Mouse (Mus musculus) hindbrain, postnatal 0 days (tissue): ENCODE measurements at regions not wholly inside any gene's neighbourhood (a gene's known extent, or its start where the extent isn't known, plus 50 kb on each side); places are given as distances from the start of the nearest gene placed in this dataset.

ENCODE experiments used
- ATAC-seq: fragments of 200-750 bp; cut with Nextera tagmentation; 2 replicates; pipeline ENCODE4 v1.8.0; 2017; ENCODE audit warnings: mild to moderate bottlenecking, moderate TSS enrichment, moderate library complexity
- DNase-seq: peaks from one replicate; pipeline ENCODE4 v3.0.0-alpha.2; 2015; ENCODE audit warnings: low spot score
- H3K27ac ChIP-seq: fragments of 300-500 bp; sonication (generic); 2 replicates; pipeline ENCODE4 v1.5.1; 2014; ENCODE audit warnings: mild to moderate bottlenecking
- H3K27me3 ChIP-seq: fragments of 300-500 bp; sonication (generic); 2 replicates; pipeline ENCODE4 v1.6.1; 2014; ENCODE audit warnings: low read length, mixed read lengths; ENCODE audit not compliant: insufficient read depth
- H3K36me3 ChIP-seq: fragments of 300-500 bp; sonication (generic); 2 replicates; pipeline ENCODE4 v1.6.1; 2014; ENCODE audit warnings: low read length, mixed read lengths; ENCODE audit not compliant: insufficient read depth
- H3K4me1 ChIP-seq: fragments of 300-500 bp; sonication (generic); 2 replicates; pipeline ENCODE4 v1.6.1; 2014; ENCODE audit warnings: antibody characterized with exemption, low read length, mixed read lengths; ENCODE audit not compliant: insufficient read depth
- H3K4me2 ChIP-seq: fragments of 300-500 bp; sonication (generic); 2 replicates; pipeline ENCODE4 v1.6.1; 2014; ENCODE audit warnings: low read depth, mild to moderate bottlenecking, low read length, moderate library complexity, mixed read lengths
- H3K4me3 ChIP-seq: fragments of 300-500 bp; sonication (generic); 2 replicates; pipeline ENCODE4 v1.5.1; 2014; ENCODE audit warnings: low read length
- H3K9ac ChIP-seq: fragments of 300-500 bp; sonication (generic); replicated peaks from 2 replicates; pipeline ENCODE4 v1.6.1; 2014; ENCODE audit warnings: mild to moderate bottlenecking, low read length, moderate library complexity, mixed read lengths
- H3K9me3 ChIP-seq: fragments of 300-500 bp; sonication (generic); 2 replicates; pipeline ENCODE4 v1.6.1; 2016; ENCODE audit warnings: low read length, mixed read lengths
- CTCF ChIP-seq: IDR thresholded peaks from 2 replicates; pipeline ENCODE4 v1.5.1; 2016; ENCODE audit warnings: antibody characterized with exemption, control low read depth, low read depth
- WGBS: fragments of 180-500 bp; shearing (Covaris S2); extraction: QIAGEN DNeasy Blood & Tissue Kit; methylation state at CpG from one replicate; pipeline ENCODE4 v1.1.7; 2014; 5-methylcytosine and 5-hydroxymethylcytosine counted together

DNA sequence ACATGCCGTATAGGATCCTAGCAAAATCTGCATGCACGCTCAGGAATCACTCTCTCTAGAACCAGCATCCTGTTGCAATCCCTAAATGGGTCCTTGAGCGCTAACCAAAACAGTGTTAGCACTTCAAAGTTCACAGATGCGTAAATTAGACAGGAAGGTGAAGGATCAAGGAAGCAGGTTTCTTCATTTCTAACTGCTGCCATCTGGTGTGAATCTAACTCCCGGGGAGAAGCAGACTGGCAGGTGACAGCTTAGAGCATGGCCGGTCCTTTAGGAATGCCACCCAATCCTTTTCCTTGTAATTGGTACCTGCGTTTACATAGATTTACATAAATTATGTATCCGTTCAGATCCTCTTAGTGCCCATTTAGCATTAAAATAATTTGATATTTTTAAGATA, 206.2 kb downstream of the Mreg start:
- no peak for TF ChIP-seq CTCF
- H3K36me3 ChIP-seq = no peaks in the 10 kb centered on the region
- no peak overlapping the region for H3K9ac ChIP-seq
- WGBS = 42% methylated on average over 8 of the region's 8 CpGs
- H3K4me1 ChIP-seq = no peaks in the 10 kb centered on the region
- H3K27ac ChIP-seq = no peak overlapping the region
- H3K4me3 ChIP-seq = no peak overlapping the region
- ATAC-seq (no peak), DNase-seq (peak; percentile 9)
- no peaks in the 10 kb centered on the region for H3K9me3 ChIP-seq
- no peaks in the 10 kb centered on the region for H3K27me3 ChIP-seq
- no peak overlapping the region for H3K4me2 ChIP-seq

DNA sequence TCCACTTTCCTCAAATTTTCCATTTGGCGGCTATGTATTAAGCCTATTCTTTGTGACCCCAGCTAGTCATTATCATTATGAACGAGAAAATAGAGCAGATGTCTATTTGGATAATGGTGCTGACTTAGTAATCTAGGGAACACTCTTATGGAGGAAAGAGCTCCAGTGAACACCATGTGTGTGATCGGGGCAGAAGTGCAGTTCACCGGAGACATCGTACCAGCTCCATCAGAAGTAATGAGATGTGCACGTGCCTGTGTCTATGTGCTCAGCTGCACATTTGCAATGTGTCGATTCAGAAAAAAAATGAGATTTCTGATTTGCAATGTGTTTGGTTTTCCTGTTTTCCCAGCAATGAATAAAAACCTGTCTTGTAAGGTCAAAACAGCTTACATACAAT, 206.6 kb downstream of the Mreg start:
- ATAC-seq (no peak), DNase-seq (no peak)
- no peak for TF ChIP-seq CTCF
- no peak overlapping the region for H3K27ac ChIP-seq
- no peak overlapping the region for H3K9ac ChIP-seq
- H3K4me1 ChIP-seq = no peaks in the 10 kb centered on the region
- H3K9me3 ChIP-seq = no peaks in the 10 kb centered on the region
- no peak overlapping the region for H3K4me2 ChIP-seq
- no peaks in the 10 kb centered on the region for H3K27me3 ChIP-seq
- H3K4me3 ChIP-seq = no peak overlapping the region
- H3K36me3 ChIP-seq = no peaks in the 10 kb centered on the region
- 66% methylated on average over 7 of the region's 7 CpGs for WGBS

GRCm38 (mm10) chr1:72003424-72004278, 208.5 kb downstream of the Mreg start:
- no peak overlapping the region for H3K27ac ChIP-seq
- no peak for TF ChIP-seq CTCF
- H3K9ac ChIP-seq = no peak overlapping the region
- no peak overlapping the region for H3K4me2 ChIP-seq
- WGBS = 87% methylated on average over 14 of the region's 14 CpGs
- no peaks in the 10 kb centered on the region for H3K36me3 ChIP-seq
- no peak overlapping the region for H3K4me3 ChIP-seq
- no peaks in the 10 kb centered on the region for H3K9me3 ChIP-seq
- DNase-seq (no peak), ATAC-seq (no peak)
- H3K4me1 ChIP-seq = no peaks in the 10 kb centered on the region
- H3K27me3 ChIP-seq = no peaks in the 10 kb centered on the region

GRCm38 (mm10) chr1:72002471-72003116, 209.5 kb downstream of the Mreg start:
- Histone ChIP-seq H3K4me1 (no peaks in the 10 kb centered on the region), H3K9me3 (no peaks in the 10 kb centered on the region), H3K9ac (no peak overlapping the region), H3K4me3 (no peak overlapping the region), H3K27ac (no peak overlapping the region), H3K4me2 (no peak overlapping the region), H3K36me3 (no peaks in the 10 kb centered on the region), H3K27me3 (no peaks in the 10 kb centered on the region)
- ATAC-seq (no peak), DNase-seq (peak; percentile 12)
- no peak for TF ChIP-seq CTCF
- WGBS = 74% methylated on average over 9 of the region's 9 CpGs

DNA sequence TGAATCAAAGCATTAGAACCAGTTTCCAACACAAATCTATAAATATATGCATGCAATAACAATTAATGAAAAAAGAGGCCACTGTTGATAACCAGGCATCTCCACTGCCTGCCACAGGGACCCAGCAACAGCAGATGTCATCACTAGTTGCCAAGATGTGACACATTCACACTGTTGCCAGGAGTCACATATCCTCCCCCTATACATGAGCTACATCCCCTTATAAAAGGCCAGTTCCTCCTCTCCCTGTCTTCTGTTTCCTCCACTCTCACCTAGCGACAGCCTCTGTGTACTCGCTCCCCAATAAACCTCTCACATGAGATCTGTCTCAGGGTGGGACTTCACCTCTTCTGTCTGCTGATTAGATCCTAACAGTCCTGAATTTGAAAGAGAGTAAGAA, 211.4 kb downstream of the Mreg start:
- H3K4me3 ChIP-seq = no peak overlapping the region
- no peaks in the 10 kb centered on the region for H3K4me1 ChIP-seq
- no peak for TF ChIP-seq CTCF
- ATAC-seq = no peak
- no peak overlapping the region for H3K27ac ChIP-seq
- H3K36me3 ChIP-seq = no peaks in the 10 kb centered on the region
- H3K27me3 ChIP-seq = no peaks in the 10 kb centered on the region
- no peak for DNase-seq
- H3K4me2 ChIP-seq = no peak overlapping the region
- H3K9ac ChIP-seq = no peak overlapping the region
- 84% methylated on average over 2 of the region's 2 CpGs for WGBS
- no peaks in the 10 kb centered on the region for H3K9me3 ChIP-seq

DNA sequence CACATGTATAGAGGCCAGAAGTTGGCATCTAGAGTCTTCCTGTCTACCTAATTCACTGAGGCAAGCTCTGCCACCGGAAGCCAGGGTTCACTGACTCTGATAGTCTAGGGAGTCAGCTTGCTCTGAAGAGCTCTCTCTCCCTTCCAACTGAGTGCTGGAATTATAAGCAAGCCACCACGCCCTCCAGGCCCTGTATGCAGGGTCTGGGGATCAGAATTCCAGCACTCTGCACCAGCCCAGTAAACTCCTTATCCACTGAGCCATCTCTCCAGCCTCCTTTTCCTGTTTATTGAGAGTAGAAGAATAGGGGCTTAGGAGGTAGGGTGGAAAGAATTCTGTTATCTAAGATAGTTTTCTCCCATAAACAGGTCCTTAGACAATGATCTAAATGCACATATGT, 215.3 kb downstream of the Mreg start:
- Histone ChIP-seq H3K36me3 (no peaks in the 10 kb centered on the region), H3K4me2 (no peak overlapping the region), H3K9ac (no peak overlapping the region), H3K27me3 (no peaks in the 10 kb centered on the region), H3K9me3 (no peaks in the 10 kb centered on the region), H3K4me1 (no peaks in the 10 kb centered on the region), H3K27ac (no peak overlapping the region), H3K4me3 (no peak overlapping the region)
- no peak for ATAC-seq
- no peak for TF ChIP-seq CTCF
- DNase-seq = no peak
- 68% methylated on average over 2 of the region's 2 CpGs for WGBS

DNA sequence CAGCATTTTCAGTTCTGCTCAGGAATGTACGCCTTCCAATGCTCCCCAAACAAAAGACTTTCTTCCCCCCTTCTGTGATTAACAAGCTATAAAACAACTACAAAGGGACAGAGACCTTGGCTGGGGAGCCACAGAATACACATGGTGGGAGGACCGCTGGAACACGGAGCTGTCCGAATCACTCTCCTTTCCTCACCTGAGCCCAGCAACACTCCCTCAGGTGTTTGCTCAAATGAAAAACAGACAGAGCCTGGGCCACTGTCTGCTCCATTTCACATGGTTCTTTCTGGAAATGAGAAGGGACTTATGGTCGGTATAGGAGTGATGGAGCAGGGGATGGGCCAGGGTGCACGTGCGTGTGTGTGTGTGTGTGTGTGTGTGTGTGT, 215.9 kb downstream of the Mreg start:
- WGBS = 54% methylated on average over 7 of the region's 7 CpGs
- Histone ChIP-seq H3K9me3 (no peaks in the 10 kb centered on the region), H3K4me2 (no peak overlapping the region), H3K36me3 (no peaks in the 10 kb centered on the region), H3K4me1 (no peaks in the 10 kb centered on the region), H3K27me3 (no peaks in the 10 kb centered on the region), H3K9ac (no peak overlapping the region), H3K27ac (no peak overlapping the region), H3K4me3 (no peak overlapping the region)
- DNase-seq (no peak), ATAC-seq (no peak)
- TF ChIP-seq CTCF = no peak
